Comparison of ENCODE assay signal across 16 mouse cellular contexts in the genomic region with DNA sequence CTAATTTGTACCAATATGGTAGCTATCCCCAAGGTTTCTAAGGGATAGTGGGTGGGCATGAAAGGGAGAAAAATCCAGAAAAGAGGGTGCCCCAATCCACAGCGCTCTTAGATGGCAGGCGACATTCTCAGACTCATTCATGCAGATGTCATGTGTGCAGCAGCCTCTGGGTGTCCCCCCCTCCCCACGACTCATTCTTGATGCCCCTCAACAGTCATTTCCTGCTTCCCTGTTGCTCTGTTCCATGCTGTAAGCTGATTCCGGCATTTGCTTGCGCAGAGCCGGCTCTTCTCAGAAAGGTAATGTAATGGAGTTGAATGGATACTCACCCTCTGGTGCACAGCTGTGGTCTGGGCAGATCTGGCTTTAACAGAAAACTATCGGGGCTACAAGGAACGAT. TPM values are rescaled to one million over a fixed set of nuclear protein-coding genes. Genes with fewer than 3 reads are reported as not detected.
DNase-seq lines count a peak whose midpoint lies in the region; ATAC-seq and TF ChIP-seq lines count a peak whose summit lies in the region.
"Had no signal": no experiment of that assay in that cellular context is flagged by ENCODE, and none has a peak within 500 bp of the region (broad histone marks: within the 10 kb centered on the region; RNA-seq: fewer than 3 reads in every experiment).

No protein-coding gene starts in this region.

- H3K27ac ChIP-seq in heart, embryonic 11.5 days (ENCODE audit: low read depth, low read length): no peak overlapping the region
- no peak overlapping the region for H3K27ac ChIP-seq in lung, embryonic 16.5 days (ENCODE audit: low read length)
- H3K27ac ChIP-seq in cortical plate, adult 2 months (ENCODE audit: insufficient read depth, low read length): no peak overlapping the region
- H3K27ac ChIP-seq: liver, embryonic 13.5 days had no signal

- no peaks in the 10 kb centered on the region for H3K27me3 ChIP-seq in heart, embryonic 11.5 days (ENCODE audit: control insufficient read depth, insufficient read depth, low read length)
- H3K27me3 ChIP-seq in lung, embryonic 16.5 days (ENCODE audit: control insufficient read depth, insufficient read depth, low read depth, low read length): no peaks in the 10 kb centered on the region
- H3K27me3 ChIP-seq: heart, embryonic 12.5 days; liver, embryonic 13.5 days had no signal

- peak; percentile 58 for DNase-seq in heart, adult 11 months
- DNase-seq in lung, adult 18-20 months: no peak
- DNase-seq in retina, embryonic 14.5 days (ENCODE audit: low spot score): peak; percentile 16
- DNase-seq in left cerebral cortex, postnatal 4 days: no peak
- DNase-seq in spleen, postnatal 4 days (ENCODE audit: low spot score in 2 of 2): no peak
- DNase-seq: cerebellum, adult 9-10 months; gastrocnemius, postnatal 25 days; heart, postnatal 4 days; liver, embryonic 13.5 days; right cerebral cortex, postnatal 25 days; thymus, adult 18-20 months had no signal

- peaks cover 4% of the 10 kb centered on the region; the same call in 1 of the 2 replicates for H3K36me3 ChIP-seq in heart, embryonic 11.5 days (ENCODE audit: control insufficient read depth, insufficient read depth, low read length)
- peaks cover 4% of the 10 kb centered on the region for H3K36me3 ChIP-seq in lung, embryonic 16.5 days (ENCODE audit: control insufficient read depth, insufficient read depth, low read length)

- TF ChIP-seq POLR2A in cortical plate, adult 2 months (IDR thresholded peaks at IDR 0.05; ENCODE audit: extremely low read depth, insufficient read depth, low read length): no peak

- TF ChIP-seq CTCF in cortical plate, adult 2 months (IDR thresholded peaks at IDR 0.05; ENCODE audit: extremely low read depth, insufficient read depth, low read length): 0 out of 2 replicates have a peak, but pooled peaks have one; percentile 12

- H3K4me1 ChIP-seq in heart, embryonic 11.5 days (ENCODE audit: control insufficient read depth, insufficient read depth, low read length): peaks cover 7% of the 10 kb centered on the region; the same call in 1 of the 2 replicates
- H3K4me1 ChIP-seq in lung, embryonic 16.5 days (replicated peaks; ENCODE audit: control insufficient read depth, insufficient read depth, low read length): peaks cover 4% of the 10 kb centered on the region; the same call in 1 of the 2 replicates
- H3K4me1 ChIP-seq in cortical plate, adult 2 months (ENCODE audit: control insufficient read depth, insufficient read depth, low read length): no peaks in the 10 kb centered on the region
- H3K4me1 ChIP-seq: liver, embryonic 13.5 days had no signal

- intact Hi-C loops in left cerebral cortex, postnatal 4 days (cut with DNase I): no loop called here

- H3K9ac ChIP-seq in heart, embryonic 11.5 days (ENCODE audit: low read depth, low read length): no peak overlapping the region
- no peak overlapping the region for H3K9ac ChIP-seq in lung, embryonic 16.5 days (ENCODE audit: low read length)
- H3K9ac ChIP-seq: heart, embryonic 12.5 days; liver, embryonic 13.5 days had no signal

- WGBS in heart, embryonic 11.5 days (ENCODE audit: insufficient replicate concordance): 73% methylated on average over 8 of the region's 8 CpGs
- WGBS in lung, embryonic 16.5 days: 53% methylated on average over 8 of the region's 8 CpGs

- no peak for ATAC-seq in heart, embryonic 11.5 days (replicated peaks; ENCODE audit: insufficient number of reproducible peaks, low FRiP score, low TSS enrichment)
- ATAC-seq in lung, embryonic 16.5 days (ENCODE audit: low read depth): 0 out of 2 replicates have a peak, but pooled peaks have one; percentile 17

- H3K4me3 ChIP-seq in heart, embryonic 11.5 days (ENCODE audit: low read depth, low read length): no peak overlapping the region
- H3K4me3 ChIP-seq in lung, embryonic 16.5 days (ENCODE audit: low read length): no peak overlapping the region
- no peak overlapping the region for H3K4me3 ChIP-seq in cortical plate, adult 2 months (ENCODE audit: insufficient read depth, low read length)
- H3K4me3 ChIP-seq: heart, embryonic 12.5 days; liver, embryonic 13.5 days had no signal

- H3K9me3 ChIP-seq in heart, embryonic 11.5 days (replicated peaks; ENCODE audit: control insufficient read depth, low read length): no peaks in the 10 kb centered on the region
- H3K9me3 ChIP-seq in lung, embryonic 16.5 days (ENCODE audit: control insufficient read depth, low read length): no peaks in the 10 kb centered on the region
- H3K9me3 ChIP-seq: heart, embryonic 12.5 days; liver, embryonic 13.5 days had no signal

- H3K4me2 ChIP-seq in heart, embryonic 11.5 days: no peak overlapping the region
- no peak overlapping the region for H3K4me2 ChIP-seq in lung, embryonic 16.5 days (ENCODE audit: low read depth, low read length)
- H3K4me2 ChIP-seq: heart, embryonic 12.5 days; liver, embryonic 13.5 days had no signal

RNA-seq across cellular contexts. Expression of gene Plekhs1, which starts 31.1 kb away (rescaled TPM):
- 0.06 TPM in 1 of 2 replicates, not detected in the other for polyA plus RNA-seq in heart, embryonic 11.5 days (2014; fragmentation: Nextera tagmentation; extraction: Ambion mirVana)
- 0.39 and 0.41 TPM in 2 replicates for polyA plus RNA-seq in lung, embryonic 16.5 days (2015; fragmentation: Nextera tagmentation; extraction: Ambion mirVana)
- polyA plus RNA-seq in cortical plate, adult 2 months (2012; rRNA removed): 0.38 and 0.61 TPM in 2 replicates
- total RNA-seq in left cerebral cortex, postnatal 4 days (2021): under 1 TPM; 0.48 to 0.50 TPM
- total RNA-seq: gastrocnemius, postnatal 25 days; megakaryocyte progenitor cell, adult 5-6 weeks had no signal
- polyA plus RNA-seq: heart, embryonic 12.5 days; liver, embryonic 13.5 days had no signal

RNA-seq across cellular contexts. Expression of gene Casp7, which starts 33.4 kb away (rescaled TPM):
- 27.3 and 35.4 TPM in 2 replicates for polyA plus RNA-seq in heart, embryonic 11.5 days (2014; fragmentation: Nextera tagmentation; extraction: Ambion mirVana)
- 34.3 and 35.0 TPM in 2 replicates for polyA plus RNA-seq in lung, embryonic 16.5 days (2015; fragmentation: Nextera tagmentation; extraction: Ambion mirVana)
- polyA plus RNA-seq in cortical plate, adult 2 months (2012; rRNA removed): 4.4 TPM in 2 replicates
- 10 to 100 TPM; 14.0 to 15.4 TPM for total RNA-seq in left cerebral cortex, postnatal 4 days (2021)

RNA-seq across cellular contexts. Expression of gene Nrap, which starts 40.5 kb away (rescaled TPM):
- polyA plus RNA-seq in heart, embryonic 11.5 days (2014; fragmentation: Nextera tagmentation; extraction: Ambion mirVana): 9.2 and 12.6 TPM in 2 replicates
- 1.1 TPM in 2 replicates for polyA plus RNA-seq in lung, embryonic 16.5 days (2015; fragmentation: Nextera tagmentation; extraction: Ambion mirVana)
- 0.38 and 0.40 TPM in 2 replicates for polyA plus RNA-seq in cortical plate, adult 2 months (2012; rRNA removed)
- total RNA-seq in left cerebral cortex, postnatal 4 days (2021): under 1 TPM; 0.44 to 0.54 TPM

Comparison
In these comparisons a context has a peak if more than half of its experiments do, and no peak if none do; other contexts are left out.
1. DNase-seq: peak in heart, adult 11 months (single experiment) and retina, embryonic 14.5 days (single experiment); none in lung, adult 18-20 months (0 of 2), left cerebral cortex, postnatal 4 days (single experiment) and spleen, postnatal 4 days (0 of 2).